Mouse (Mus musculus): ENCODE measurements at regions not wholly inside any gene's neighbourhood (a gene's known extent, or its start where the extent isn't known, plus 50 kb on each side); places are given as distances from the start of the nearest gene placed in this dataset.
A peak's percentile ranks its signal among the peaks of the same experiment; 100 is the strongest.
"Not testable (repeated sequence)": the region's sequence is repeated elsewhere in the genome, so short reads cannot be mapped to it uniquely, and the experiment has no call there.

DNA sequence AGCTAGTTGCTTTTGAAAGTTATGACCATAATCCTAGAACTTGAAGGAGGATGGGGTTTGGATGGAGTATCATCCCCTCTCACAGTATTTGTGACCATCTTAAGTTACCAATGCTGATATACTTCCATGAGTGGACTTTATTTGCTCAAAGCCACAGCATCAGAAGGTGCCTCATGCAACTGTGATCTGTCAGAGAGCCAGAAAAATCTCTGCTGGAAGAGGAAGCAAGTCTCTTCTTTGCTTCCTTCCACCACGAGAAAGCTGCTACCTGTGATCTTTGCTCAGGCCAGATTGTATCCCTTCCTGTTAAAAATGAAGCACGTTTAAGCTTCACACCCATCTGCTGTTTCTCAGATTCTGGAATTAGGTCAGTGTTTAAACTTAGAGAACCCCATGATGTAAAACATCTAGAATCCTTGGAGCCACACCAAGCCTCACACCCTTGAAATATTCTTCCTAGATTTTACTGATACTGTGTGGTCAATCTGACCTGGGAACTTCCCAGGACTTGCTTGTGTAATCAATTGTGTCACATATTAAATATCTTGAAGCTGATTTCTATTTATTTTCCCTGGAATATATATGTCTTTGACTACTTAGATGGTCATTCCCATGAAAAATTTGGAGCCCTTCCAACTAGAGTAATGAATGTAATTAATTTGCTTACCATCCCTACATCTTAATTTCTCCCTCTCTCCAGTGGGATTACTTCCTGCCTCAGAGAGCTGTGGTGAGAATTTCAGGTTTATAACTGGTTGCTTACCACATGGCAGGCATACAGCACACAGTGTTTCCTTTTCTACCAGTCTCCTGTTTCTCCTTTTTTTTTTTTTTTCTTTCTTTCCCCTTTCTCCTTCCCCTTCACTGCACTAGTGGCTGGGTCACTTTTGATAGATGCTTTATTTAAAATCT lies 56.5 kb upstream of the Tmem229a start:
- no peaks in the 10 kb centered on the region for H3K27me3 ChIP-seq (replicated peaks; ENCODE audit: control insufficient read depth, insufficient read depth, low read length)
- H3K9me3 ChIP-seq (ENCODE audit: control insufficient read depth, low read length): no peaks in the 10 kb centered on the region
- no peak overlapping the region for H3K4me3 ChIP-seq (ENCODE audit: low read length)
- no peaks in the 10 kb centered on the region for H3K36me3 ChIP-seq (ENCODE audit: control insufficient read depth, insufficient read depth, low read length)
- no peak overlapping the region for H3K27ac ChIP-seq (ENCODE audit: low read depth, low read length)
- peak; percentile 83 for ATAC-seq
- WGBS: 50% methylated on average over 2 of the region's 2 CpGs
- no peak overlapping the region for H3K9ac ChIP-seq (ENCODE audit: low read depth, low read length)
- no peak overlapping the region for H3K4me2 ChIP-seq (ENCODE audit: low read length)
- no peaks in the 10 kb centered on the region for H3K4me1 ChIP-seq (ENCODE audit: control insufficient read depth, insufficient read depth, low read depth, low read length)

DNA sequence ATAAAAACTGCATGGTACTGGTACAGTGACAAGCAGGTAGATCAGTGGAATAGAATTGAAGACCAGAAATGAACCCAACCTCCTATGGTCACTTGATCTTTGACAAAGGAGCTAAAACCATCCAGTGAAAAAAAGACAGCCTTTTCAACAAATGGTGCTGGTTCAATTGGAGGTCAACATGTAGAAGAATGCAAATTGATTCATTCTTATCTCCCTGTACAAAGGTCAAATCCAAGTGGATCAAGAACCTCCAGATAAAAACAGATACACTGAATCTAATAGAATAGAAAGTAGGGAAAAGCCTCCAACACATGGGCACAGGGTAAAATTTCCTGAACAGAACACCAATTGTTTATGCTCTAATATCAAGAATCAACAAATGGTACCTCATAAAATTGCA lies 52.8 kb upstream of the Tmem229a start:
- H3K9ac ChIP-seq (ENCODE audit: low read depth, low read length); H3K27ac ChIP-seq (ENCODE audit: low read depth, low read length); ATAC-seq; H3K27me3 ChIP-seq (replicated peaks; ENCODE audit: control insufficient read depth, insufficient read depth, low read length); H3K36me3 ChIP-seq (ENCODE audit: control insufficient read depth, insufficient read depth, low read length); H3K4me2 ChIP-seq (ENCODE audit: low read length); H3K9me3 ChIP-seq (ENCODE audit: control insufficient read depth, low read length); H3K4me3 ChIP-seq (ENCODE audit: low read length); H3K4me1 ChIP-seq (ENCODE audit: control insufficient read depth, insufficient read depth, low read depth, low read length): not testable (repeated sequence)

Measured in hindbrain, embryonic 16.5 days (tissue).